Mouse (Mus musculus) cerebellum, adult 11 months (tissue): ENCODE data around the gene Lrp8.

ENCODE experiments used
- DNase-seq: peaks from one replicate; pipeline ENCODE4 v3.0.0; 2022

Lrp8 gene

DNA sequence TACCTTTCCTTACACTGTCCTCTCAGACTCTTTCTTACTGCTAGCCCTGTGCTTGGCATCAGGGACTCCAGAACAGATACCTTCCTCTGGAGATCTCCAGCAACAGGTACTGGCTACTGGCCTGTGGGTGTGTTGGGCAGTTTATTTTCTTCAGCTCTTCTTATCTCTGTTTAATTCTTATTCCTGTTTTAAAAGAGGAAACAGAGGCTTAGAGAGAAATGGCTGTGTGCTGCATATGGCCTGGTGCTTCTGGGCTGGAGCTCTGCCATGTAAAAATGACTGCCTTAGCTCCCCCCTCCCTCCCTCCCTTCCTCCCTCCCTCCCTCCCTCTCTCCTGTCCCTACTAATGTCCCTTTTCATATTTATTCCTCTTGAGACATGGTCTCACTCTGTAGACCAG is 6.6 kb downstream of the Lrp8 start:
- DNase-seq, result no peak

DNA sequence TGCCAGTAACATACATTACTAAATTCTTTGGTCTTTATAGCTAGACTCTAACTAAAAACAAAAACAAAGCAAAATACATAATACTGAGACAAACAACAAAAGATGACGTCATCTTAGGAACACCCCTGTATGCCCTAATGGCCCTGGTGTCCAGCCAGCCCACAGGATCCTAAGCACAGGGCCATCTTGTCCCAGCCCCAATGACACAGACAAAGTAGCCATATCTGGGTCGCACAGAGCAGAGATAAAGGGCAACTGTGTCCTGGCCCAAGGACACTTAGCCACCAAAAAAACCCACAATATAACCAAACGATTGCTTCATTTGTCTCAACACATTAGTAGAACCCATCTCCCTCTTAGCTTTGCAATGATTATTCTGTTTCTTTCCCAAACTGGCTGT is 8.9 kb downstream of the Lrp8 start:
- DNase-seq, result no peak

DNA sequence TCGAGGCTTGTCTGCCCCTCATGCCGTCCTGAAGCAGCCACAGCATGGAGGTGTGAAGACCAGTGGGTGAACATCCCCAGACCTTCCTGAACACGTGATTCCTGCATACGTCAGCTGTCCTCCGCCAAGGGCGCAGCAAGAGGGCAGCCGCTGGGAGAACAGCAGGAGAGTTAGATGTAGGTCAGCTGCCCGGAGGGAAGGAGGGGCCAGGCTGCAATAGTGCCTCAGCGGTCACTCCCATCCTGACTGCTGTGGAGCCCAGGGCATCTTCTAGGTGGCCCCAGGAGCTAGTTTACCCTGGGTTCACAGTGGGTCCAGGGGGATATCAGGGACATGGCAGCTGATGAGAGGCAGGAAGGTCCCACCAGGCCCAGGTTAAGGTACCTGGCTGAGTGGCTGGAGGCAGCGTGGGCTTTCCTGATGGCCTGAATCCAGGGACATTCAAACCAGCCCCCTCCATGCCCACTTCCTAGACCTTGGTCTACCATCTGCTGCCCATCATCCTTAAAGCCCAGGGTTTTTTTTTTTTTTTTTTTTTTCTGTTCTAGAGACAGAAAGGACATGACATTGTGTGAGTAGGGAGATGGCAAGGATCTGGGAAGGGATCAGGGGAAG is 9.8 kb downstream of the Lrp8 start:
- no peak for DNase-seq

DNA sequence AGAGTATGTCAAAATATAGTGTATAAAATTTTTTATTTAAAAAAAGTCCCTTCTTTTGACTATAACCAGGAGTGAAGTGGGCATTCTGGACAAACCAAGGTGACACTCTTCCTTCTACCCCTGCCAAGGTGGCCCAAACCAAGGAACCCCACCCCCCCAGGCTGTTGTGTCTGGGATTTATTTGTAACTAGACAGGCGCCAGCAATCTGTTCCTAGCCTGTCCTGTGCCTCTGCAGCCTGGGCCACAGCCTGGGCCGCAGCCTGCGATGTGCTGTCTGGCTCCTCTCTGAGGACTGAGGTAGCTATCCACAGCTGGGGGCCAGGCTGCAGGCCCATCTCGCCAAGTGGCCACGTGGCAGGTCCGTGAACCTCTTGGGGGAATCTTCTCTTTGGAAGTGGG is 10.3 kb downstream of the Lrp8 start:
- no peak for DNase-seq

DNA sequence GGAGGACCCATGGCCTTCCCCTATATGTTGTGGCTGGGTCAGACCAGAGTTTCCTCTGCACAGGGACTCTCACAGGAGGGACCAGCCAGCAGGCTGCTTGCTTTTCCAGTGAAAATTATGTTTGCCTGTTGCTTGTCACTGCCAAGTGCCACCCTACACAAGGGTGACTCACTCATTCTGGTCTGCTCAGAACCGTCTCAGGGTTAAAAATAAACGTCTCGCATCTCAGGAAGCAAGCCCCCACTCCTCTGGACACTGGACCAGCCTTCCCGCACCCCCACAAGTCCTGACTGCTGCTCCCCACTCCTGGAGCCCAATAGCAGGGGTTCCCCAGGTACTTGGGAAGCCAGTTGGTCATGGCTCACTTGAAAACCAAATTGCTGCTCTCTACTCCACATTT is 14.4 kb downstream of the Lrp8 start:
- no peak for DNase-seq

DNA sequence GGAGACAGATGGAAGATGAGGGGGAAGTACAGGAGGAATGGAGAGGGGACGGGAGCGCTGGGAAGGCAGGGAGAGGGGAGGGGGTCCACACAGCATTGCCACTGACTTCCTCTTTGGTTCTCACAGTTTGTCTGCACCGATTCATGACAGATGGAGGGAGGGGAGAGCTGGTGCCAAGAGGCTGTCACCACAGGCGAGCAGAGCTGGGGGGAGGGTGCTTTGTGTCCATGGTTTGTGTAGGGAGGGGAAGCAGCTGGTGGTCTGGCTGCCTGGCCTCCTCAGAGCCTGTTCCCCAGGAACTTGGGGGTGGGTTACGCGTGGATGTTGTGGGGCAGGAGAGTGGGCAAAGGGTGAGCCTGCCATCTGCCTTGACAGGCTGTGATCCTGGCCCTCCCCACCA is 15.4 kb downstream of the Lrp8 start:
- DNase-seq, result peak; percentile 49

DNA sequence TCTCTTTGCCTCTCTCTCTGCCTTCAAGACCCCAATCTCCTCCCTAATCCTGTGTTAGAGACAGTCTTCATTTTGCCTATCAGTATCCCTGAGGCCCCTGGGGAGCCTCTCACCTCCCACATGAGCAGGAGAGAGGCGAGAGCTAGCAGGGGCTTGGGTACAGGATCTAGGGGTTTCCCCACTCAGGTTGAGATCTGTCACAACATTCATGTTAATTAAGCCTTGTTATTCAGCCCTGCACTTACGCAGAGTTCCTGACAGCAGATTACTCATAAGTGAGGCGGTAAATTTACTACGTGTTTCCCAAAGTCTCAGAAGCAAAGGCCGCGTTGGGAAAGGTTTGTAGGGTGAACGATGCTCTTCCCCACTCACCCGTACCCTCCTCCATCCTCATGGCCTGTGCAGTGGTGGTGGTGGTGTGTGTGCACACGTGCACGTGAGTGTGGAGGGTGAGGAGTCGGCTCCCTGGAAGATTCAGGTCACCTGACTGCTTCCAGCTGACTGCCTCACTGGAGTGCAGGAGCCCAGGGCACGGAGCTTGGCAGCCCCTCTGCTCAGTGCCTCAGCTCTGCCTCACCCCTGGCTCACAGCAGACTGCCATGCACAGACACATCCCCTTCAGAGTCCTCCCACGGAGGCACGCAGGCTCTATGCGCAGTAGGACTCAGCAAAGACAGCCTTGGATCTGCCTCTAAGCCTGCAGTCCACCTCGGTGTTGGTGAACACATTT is 18.1 kb downstream of the Lrp8 start:
- no peak for DNase-seq

DNA sequence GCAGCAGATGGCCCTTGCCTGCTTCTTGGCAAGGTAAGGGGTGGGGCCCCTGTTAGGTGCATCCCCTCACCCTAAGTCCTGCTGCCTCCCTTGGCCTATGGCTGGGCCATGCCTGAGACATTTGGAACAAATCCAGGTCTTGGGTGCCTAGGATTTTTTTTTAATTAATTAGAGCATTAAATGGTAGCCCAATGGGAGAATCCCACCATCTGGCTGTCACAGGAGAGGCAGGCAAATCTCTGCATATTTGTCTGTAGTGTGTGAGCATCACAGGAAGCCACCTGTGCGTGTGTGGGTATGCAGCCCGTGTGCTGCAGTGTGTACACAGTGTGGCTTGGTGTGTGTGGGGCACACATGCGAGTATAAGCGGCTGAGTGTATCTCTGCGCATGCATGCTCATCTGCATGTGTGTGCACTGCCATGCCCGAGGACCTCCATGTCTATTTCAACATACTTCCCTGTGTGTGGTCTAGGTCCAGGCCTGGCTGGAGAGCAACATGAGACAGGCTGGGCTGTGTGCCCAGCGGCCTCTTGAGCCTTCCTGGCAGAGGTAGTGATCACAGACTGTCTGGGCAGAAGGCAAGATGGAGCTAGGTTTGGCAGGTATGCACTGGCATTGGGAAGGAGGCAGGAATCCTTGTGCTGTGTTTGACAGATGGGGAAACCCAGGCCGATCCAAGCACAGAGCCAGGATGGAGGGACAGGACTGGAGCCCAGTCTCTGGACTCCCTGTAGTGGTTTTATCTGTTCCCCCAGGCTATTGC is 19.0 kb downstream of the Lrp8 start:
- peak; percentile 94 for DNase-seq

DNA sequence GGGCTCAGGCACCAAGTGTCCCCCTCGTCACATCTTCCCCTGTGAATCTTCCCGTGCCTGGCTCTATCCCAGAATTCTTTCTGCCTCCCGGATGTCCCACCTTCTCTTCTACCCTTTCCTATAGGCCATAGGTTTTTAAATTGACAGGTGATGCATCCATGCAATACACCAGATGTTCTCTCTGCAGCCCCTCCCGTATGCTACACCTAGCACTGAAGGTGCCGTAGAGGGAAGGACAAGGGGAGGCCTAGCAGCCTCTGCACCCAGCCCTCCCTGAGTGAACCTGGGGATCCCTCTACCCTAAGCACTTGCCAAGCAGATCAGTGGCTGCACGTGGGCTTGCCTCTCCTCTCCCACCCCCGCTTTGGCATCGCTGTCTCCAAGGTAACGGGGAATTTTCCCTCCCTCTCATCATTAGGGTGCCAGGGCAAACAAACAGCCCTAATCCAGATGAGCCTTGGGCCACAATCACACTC is 20.9 kb downstream of the Lrp8 start:
- no peak for DNase-seq

DNA sequence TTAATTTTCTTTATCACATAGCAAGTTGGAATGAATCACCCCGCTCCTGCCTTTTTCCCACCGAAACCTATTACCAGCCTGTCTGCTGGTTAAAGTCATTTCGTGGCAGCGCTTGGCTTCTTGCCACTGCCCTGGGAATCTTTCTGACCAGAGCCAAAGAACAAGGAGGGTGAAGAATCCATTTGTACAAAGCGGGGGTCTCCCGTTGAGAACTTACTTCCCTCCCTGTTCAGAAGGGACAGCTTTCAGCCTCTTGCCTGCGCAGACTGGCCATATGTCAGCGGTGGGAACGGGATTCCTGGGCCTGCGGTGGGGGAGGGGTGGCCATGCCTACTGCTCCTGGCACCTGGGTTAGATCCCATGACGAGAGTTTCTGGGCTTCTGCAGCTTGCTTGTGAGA is 21.4 kb downstream of the Lrp8 start:
- DNase-seq, result peak; percentile 66

DNA sequence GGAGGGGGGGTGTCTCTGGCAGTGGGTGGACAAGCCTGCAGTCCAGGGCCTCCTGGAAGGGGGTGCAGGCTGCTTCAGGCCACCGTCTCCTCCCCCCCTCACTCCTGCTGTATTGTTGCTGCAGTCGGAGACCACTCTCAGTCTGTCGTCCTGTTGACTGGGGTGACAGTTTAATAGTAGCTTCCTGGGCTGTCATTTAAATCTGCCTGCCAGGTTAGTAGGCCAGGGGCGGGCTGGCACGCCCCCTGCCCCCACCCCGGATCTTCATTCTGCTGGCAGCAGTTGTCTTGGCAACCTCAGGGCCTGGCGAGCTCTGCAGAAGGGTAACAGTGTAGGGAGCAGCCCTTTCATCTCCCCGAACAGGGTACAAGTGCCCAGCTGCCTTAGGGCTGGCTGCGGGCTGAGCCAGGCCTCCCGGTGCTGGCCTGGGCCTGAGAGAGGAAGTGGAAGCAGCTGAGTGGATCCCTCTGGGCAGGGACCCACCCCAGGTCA is 26.7 kb downstream of the Lrp8 start:
- no peak for DNase-seq

DNA sequence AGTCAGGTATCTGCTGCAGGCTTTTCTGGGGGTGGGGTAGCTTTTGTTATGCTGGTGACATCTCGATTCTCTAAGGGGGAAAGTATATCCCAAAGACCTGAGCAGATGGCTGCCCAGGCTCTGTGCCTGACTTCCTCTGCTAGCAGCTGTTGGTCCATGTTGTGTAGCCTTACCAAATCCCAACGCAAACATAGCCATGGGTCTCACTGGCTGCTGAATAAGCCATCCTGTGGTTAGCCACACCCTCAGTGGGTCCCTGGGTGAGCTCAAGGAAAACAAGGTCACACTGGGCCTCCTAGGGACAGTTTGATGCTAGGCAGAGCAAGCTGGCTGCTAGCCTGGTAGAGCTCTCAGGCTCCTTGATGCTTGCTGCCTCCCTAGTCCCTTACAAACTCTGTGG is 27.6 kb downstream of the Lrp8 start:
- no peak for DNase-seq

DNA sequence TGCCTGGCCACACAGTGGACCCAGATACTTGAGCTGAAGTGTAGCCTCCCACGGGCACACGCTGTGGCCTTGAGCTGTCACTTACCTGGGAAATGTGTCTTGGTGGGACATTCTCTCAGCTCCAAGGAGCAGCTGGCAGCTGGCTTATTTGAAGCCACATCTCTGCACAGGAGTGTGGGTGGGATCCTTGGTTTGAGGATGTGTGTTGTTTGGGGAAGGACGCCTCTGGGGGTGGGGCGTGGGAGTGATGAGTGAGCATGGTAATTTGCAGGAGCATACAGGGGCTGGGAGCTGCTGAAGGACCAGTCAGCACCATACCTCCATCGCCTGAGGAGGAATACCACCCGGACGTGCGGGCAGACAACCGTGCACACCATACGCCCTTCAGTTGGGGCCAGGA is 28.1 kb downstream of the Lrp8 start:
- no peak for DNase-seq

DNA sequence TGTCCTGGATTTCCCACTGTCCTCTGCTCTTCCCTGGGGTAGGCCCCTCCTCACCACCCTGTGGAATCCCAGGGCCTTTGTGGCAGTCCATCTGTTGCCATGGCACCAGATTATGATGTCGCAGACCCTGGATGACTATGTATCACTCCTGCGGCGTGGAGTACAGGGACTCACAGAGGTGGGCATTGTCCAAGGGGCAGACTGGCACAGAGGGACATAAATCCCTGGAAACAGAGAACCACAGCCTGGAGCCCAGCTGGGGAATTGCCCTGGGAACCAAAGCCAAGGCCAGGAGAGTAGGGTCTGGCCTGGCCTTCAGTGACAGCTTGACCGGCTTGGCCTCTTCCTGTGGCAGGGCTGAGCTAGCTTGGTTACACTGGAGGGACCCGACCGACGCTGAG is 28.8 kb downstream of the Lrp8 start:
- no peak for DNase-seq

DNA sequence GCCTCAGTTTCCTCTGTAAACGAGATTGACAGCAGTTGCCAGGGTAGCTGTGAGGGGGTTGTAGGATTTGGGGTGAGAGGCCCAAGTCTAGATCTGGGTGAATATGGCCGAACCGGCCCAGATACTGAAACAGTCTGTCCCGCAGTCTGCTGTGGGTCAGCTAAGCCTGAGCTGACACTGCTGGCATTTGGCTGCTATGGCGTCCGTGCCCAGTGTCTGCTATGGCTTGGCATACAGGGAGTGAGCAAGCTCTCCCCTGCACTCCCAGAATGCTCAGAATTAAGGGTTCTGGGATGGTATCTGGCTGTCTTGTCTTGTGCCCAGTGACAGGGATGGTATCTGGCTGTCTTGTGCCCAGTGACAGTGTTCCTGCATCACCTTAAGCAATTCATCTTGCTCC is 29.6 kb downstream of the Lrp8 start:
- DNase-seq, result no peak

DNA sequence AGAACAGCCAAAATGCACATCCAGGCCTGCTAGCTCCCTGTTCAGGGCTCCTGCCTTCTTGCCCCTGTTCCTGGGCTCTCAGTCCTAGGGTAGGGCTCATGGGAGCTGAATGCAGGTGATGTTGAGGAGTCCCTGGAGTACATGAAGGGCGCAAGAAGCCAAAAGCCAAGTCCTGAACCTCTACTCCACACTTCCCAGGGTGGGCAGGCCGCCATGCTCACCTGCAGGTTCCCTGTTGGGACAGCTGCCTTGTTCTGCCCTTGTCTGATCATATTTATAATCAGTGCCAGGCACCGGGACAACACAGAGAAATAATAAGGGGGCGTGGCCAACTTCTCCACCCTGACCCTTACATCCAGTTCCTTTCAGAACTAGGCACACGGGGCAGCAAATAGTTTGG is 31.5 kb downstream of the Lrp8 start:
- no peak for DNase-seq

DNA sequence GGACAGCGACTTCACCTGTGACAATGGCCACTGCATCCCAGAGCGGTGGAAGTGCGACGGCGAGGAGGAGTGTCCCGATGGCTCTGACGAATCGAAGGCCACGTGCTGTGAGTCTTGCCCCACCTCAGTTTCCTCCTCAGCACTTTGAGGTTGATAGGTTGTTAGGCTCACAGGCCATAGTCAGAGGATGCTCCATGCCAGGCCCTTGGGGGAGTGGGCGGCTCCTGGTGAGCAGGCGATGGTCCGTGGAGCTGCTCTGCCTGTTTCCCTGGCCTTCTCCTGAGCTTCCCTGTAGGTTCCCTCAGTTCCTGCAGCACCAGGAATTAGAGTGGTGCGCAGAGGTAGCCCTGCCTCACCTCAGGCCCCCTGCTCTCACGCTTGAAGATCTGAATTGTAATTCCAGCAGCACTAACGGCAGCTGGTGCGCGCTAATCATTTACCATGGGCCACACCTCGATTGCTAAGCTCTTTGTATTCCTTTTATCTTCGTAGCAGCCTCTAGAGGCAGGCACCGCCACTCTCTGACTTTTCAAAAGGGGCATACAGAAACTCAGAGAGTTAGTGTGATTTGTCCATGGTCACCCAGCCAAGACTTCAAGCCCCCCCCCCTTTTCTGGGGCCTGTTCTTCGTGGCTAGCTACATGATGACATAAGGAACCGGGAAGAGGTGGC is 32.7 kb downstream of the Lrp8 start:
- no peak for DNase-seq

DNA sequence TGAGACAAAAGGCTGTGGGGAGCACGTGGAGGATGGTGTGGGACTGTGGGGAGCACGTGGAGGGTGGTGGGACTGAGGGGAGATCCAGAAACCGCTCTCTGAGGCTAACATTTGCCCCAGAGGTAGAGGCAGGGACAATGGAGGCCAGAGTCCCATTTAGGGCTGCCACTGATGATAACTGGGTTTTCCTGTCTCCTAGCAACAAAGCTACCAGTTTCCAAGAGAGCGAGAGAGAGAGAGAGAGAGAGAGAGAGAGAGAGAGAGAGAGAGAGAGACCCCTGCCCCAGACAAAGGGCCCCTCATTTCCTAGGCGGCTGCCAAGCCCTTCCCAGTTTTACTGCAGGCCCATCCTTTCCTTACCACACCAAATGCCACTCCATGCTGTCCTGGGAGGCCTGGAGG is 33.4 kb downstream of the Lrp8 start:
- DNase-seq, result no peak

DNA sequence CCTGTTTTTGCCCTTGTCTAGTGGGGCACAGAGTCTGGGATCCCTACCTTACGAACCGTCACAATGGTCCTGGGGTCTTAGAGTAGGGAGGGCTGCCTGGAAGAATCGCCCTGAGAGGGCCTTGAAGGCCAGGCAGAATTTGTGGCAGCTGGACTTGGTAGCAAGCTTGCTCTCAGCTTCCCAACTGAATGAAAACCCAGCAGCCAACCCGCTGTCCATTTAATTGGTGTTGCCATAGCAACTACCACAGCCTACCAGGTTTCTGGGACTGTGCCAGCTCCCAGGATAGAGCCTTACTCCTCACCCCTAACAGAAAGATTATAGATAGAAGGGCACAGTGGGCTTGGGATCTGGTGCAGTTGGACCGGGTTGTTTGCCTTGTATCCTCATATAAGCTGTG is 34.7 kb downstream of the Lrp8 start:
- DNase-seq, result peak; percentile 56

DNA sequence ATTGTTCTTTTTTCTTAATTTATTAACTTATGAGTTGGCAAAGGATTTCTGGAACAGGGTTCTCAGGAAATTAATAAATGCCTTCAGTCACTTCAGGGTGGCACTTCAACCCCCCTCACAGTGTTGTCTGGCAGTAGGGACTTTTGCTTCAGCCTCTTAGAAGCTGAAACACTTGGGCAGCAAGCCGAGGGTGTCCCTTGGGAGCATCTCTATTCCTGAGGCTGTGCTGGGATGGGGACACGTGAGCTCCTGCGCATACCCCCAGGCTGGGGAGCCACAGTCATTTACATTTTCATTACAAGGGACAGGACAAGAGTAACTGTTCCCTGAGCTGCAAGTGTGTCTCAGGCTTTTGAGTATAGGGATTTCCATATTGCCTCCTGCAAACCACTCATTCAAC is 35.8 kb downstream of the Lrp8 start:
- DNase-seq, result no peak

DNA sequence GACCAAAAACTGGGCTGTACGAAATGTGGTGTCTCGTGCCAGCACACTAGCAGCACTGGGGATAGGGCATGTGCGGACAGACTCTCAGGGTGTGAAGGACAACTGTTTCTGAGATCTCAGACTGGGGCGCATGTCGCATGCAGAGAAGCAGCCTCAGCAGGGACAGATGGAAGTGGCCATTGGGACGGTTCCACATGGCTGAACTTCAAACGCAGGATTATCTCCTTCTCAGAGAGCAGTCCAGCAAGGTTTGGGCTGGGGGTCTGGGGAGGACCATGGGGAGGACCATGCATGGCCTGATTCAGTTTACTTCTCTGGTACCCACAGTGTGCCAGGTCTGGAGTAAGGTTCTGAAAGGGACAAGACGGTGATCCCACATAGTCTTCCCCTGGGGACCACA is 41.6 kb downstream of the Lrp8 start:
- DNase-seq, result peak; percentile 73

DNA sequence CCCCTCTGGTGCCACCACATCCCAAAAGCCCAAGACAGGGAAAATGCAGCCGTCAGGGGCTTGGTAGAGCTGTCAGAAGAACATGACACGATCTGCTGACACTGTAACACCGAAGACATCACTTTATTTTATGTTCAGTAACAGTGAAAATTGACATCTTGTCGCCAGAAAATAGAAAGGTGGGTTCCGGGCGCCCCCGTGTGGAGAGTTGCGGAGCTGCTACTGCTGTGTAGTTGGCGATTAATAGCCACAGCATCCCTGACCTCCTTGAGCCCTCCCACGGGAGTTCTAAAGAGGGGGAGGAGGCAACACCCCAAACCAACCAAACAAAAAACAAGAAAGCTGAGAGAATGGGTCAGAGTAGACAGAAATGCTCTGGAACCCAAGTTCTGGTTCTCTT is 42.9 kb downstream of the Lrp8 start:
- DNase-seq, result peak; percentile 75

DNA sequence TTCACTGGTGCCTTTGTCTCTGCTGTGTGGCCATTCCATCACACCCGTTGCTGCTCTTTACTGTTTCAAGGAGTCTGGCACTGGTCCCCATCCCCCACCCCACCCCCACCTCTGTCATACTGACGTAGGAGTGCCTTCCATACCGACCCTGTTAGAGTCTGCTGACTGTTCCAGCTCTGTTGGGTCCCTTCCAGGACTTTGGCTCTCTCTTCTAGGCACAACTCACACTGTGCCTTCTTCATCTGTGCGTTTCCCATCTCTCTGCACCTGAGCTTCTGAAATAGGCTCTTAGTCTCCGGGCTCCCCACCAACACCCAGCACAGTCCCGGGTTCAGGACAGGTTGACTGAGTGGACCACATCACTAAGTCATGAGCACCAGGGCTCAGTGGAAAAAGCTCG is 44.7 kb downstream of the Lrp8 start:
- DNase-seq, result no peak
